Mouse (Mus musculus) G1E (cell line): ENCODE measurements around the gene Ago1.

Experiments
- CTCF ChIP-seq: IDR thresholded peaks from 2 replicates; pipeline ENCODE4 v1.5.1; 2012; ENCODE audit warnings: low read depth, low read length, inconsistent platforms, mixed read lengths
- GATA1 ChIP-seq: IDR thresholded peaks from 2 replicates; pipeline ENCODE4 v1.6.1; 2012; ENCODE audit warnings: borderline replicate concordance, low read length, inconsistent platforms, mixed read lengths
- GATA2 ChIP-seq: IDR thresholded peaks from 2 replicates; pipeline ENCODE4 v1.6.1; 2012; ENCODE audit warnings: low read depth, low read length, inconsistent platforms, borderline replicate concordance

DNA sequence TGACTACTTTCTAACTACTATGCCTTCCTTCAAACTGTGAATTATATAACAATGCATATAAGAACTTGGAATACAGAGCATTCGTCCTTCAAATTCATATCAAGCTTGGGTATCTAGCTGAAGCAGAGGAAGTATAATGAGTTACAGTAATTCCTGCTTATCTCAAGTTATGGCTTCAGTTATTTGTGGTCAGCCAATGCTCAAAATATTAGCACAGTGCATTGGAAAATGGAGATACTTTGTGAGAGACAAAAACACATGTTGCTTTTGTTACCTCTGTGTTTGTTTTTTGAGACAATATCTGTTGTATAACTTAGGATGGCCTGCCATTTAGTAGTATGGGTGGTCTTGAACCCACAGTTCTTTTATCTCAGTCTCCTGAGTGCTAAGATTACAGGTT lies 30.2 kb upstream of the Ago1 start:
- TF ChIP-seq CTCF (no peak), GATA2 (no peak), GATA1 (no peak)
